Mouse (Mus musculus) small intestine, adult 2 months (tissue): ENCODE data around the gene Pif1. TPM values are rescaled to one million over a fixed set of nuclear protein-coding genes. Genes with fewer than 3 reads are reported as not detected.
A peak's percentile ranks its signal among the peaks of the same experiment; 100 is the strongest.

Experiments used
- H3K27ac ChIP-seq: fragments of 200-500 bp; 2 replicates; pipeline ENCODE4 v1.5.1; 2012; ENCODE audit warnings: low read depth, low read length, control low read depth, inconsistent platforms; ENCODE audit not compliant: insufficient read depth
- H3K27me3 ChIP-seq: fragments of 200-500 bp; 2 replicates; pipeline ENCODE4 v1.6.1; 2012; ENCODE audit warnings: mild to moderate bottlenecking, moderate library complexity, low read length, inconsistent platforms; ENCODE audit not compliant: control insufficient read depth, insufficient read depth
- H3K36me3 ChIP-seq: fragments of 200-500 bp; 2 replicates; pipeline ENCODE4 v1.6.1; 2012; ENCODE audit warnings: mild to moderate bottlenecking, low read length, control low read depth, inconsistent platforms; ENCODE audit not compliant: control insufficient read depth, insufficient read depth
- H3K4me1 ChIP-seq: fragments of 200-500 bp; 2 replicates; pipeline ENCODE4 v1.6.1; 2012; ENCODE audit warnings: low read length, inconsistent platforms, mixed read lengths; ENCODE audit not compliant: control insufficient read depth, insufficient read depth, insufficient read length
- H3K4me3 ChIP-seq: fragments of 200-500 bp; 2 replicates; pipeline ENCODE4 v1.5.1; 2012; ENCODE audit warnings: low read depth, mild to moderate bottlenecking, control low read depth, inconsistent platforms, low read length, moderate library complexity
- CTCF ChIP-seq: fragments of 200-500 bp; IDR thresholded peaks from 2 replicates; pipeline ENCODE4 v1.5.1; 2012; ENCODE audit warnings: low read depth, mild to moderate bottlenecking, control low read depth, inconsistent platforms, low read length, moderate library complexity, mixed read lengths; ENCODE audit not compliant: insufficient replicate concordance, insufficient read length; ENCODE audit errors: extremely low read depth
- POLR2A ChIP-seq: fragments of 200-500 bp; IDR thresholded peaks from 2 replicates; pipeline ENCODE4 v1.6.1; 2012; ENCODE audit warnings: low read depth, mild to moderate bottlenecking, control low read depth, inconsistent platforms, low read length, moderate library complexity
- WGBS: fragments of 180-500 bp; shearing (Covaris S2); methylation state at CpG from one replicate; pipeline ENCODE4 v1.1.7; 2018; 5-methylcytosine and 5-hydroxymethylcytosine counted together
- polyA plus RNA-seq: library from polyadenylated mRNA; depleted of rRNA; stranded (reverse); fragments of >200 nt; gene quantifications from 2 replicates; pipeline ENCODE4 v1.2.3, GENCODE M21; 2012

Gene Pif1
- polyA plus RNA-seq, 1 experiment = 3.8 TPM

DNA sequence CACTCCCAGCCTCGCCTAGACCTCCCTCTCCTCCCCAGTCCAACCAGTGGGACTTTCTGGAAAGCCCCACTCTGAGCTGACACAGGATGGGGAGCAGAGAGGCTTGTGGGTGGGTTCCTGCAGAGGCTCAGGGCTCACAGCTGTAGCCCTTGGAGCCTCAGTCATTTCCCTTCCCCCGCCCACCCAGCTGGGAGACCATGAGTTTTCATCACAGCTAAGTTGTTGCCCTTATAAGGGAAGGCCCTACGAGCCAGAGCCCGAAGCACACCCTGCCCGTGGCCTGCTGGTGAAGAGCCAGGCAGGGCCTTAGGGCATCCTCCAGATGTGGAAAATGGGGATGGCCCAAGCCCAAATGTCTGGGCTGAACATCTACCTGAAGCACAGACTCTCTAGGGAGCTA, 35.9 kb upstream of the Pif1 start:
- H3K27me3 ChIP-seq = no peaks in the 10 kb centered on the region
- no peak overlapping the region for H3K4me3 ChIP-seq
- peaks cover under 1% of the 10 kb centered on the region; the same call in 1 of the 2 replicates for H3K36me3 ChIP-seq
- no peak for TF ChIP-seq POLR2A
- no peak for TF ChIP-seq CTCF
- H3K4me1 ChIP-seq = peaks cover 9% of the 10 kb centered on the region
- WGBS = 53% methylated on average over 5 of the region's 5 CpGs
- H3K27ac ChIP-seq = peak overlapping the region; percentile 89

DNA sequence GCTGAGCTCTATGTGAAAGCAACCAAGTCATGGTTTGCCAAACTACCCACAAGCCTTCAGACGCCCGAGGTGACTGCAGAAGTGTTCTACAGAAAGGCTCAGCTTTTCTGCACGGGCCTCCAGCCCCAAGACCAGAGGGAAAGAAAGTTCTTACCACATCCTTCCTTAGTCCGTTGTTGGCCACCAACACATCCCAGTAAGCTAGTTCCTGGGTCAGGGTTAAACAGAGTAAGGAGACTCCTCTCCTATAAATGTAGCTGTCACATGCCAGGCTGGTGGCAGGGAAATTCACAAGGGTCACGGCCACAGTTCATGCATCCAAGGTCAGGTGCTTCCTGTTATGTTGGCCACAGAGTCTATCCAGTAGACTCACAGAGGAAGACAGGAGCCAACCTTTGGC, 34.8 kb upstream of the Pif1 start:
- 64% methylated on average over 5 of the region's 5 CpGs for WGBS
- Histone ChIP-seq H3K27ac (peak overlapping the region; percentile 77), H3K27me3 (no peaks in the 10 kb centered on the region), H3K4me3 (no peak overlapping the region), H3K36me3 (peaks cover 10% of the 10 kb centered on the region; the same call in 1 of the 2 replicates), H3K4me1 (peaks cover 9% of the 10 kb centered on the region; the same call in 1 of the 2 replicates)
- TF ChIP-seq CTCF = no peak
- no peak for TF ChIP-seq POLR2A

DNA sequence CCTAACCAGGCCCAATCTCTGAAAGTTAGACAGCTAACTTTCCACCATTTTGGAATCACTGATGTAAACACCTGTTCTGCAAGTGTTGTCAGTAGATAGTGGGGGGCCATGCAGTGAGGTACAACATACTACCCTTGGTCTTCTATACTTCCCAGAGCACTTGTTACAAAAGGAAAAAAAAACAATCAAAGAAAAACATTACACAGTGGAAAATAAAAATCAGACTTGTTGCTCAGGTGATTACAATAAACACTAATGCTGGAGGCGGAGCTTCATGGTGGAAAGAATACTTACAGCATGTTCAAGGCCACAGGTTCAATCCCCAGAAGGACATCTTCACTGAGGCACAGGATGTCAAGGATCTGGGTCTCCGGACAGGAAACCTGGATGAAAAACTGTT, 34.2 kb upstream of the Pif1 start:
- no peaks in the 10 kb centered on the region for H3K27me3 ChIP-seq
- no peak overlapping the region for H3K27ac ChIP-seq
- H3K4me3 ChIP-seq = no peak overlapping the region
- TF ChIP-seq POLR2A (no peak), CTCF (no peak)
- WGBS = 100% methylated on average over 2 of the region's 2 CpGs
- H3K36me3 ChIP-seq = peaks cover 10% of the 10 kb centered on the region; the same call in 1 of the 2 replicates
- peaks cover 9% of the 10 kb centered on the region; the same call in 1 of the 2 replicates for H3K4me1 ChIP-seq

DNA sequence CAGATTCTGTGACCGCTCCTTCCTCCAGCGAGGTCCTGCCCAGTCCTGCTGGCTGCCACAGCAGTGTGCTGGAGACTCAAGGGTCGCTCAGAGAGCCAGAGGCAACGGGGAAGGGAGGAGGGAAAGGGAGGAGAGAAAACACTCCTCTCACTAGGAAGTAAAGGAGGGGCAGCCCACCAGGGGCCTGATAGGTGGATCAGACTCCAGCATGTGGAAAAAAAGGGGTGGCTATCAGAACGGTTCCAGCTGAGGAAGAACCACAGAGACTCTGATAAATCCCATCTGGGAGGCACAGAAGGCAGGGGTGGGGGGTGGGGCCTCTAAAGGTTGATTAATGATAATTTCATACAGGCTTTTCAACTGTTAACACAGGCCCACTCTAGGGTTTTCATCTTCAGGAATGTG, 32.0 kb upstream of the Pif1 start:
- Histone ChIP-seq H3K4me3 (no peak overlapping the region), H3K36me3 (peaks cover 14% of the 10 kb centered on the region; the same call in 1 of the 2 replicates), H3K27me3 (no peaks in the 10 kb centered on the region), H3K4me1 (peaks cover 6% of the 10 kb centered on the region; the same call in 1 of the 2 replicates), H3K27ac (peak overlapping the region; percentile 53; the same call in 1 of the 2 replicates)
- WGBS = 33% methylated on average over 5 of the region's 5 CpGs
- no peak for TF ChIP-seq POLR2A
- TF ChIP-seq CTCF = no peak

DNA sequence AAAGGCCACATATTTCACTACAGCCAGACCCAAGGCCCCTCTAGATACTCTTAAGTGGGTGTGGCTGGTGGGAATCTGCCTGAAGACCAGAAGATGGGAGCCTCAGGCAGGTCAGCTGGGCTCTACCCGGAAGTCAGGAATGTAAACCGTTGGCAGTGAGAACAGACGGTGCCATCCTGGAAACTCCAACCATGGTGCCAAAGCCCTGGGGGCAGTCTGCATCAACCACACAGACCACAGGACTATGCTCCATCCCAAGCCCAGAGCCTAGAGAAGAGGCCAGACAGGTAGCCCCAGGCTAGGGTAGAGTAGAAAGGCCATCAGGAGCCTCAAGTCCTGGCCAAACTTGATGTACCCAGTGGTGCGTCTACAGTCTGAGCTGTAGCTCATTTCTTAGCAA, 31.3 kb upstream of the Pif1 start:
- H3K36me3 ChIP-seq = peaks cover 14% of the 10 kb centered on the region; the same call in 1 of the 2 replicates
- 67% methylated on average over 4 of the region's 4 CpGs for WGBS
- no peak overlapping the region for H3K4me3 ChIP-seq
- H3K27ac ChIP-seq = no peak overlapping the region
- peaks cover 3% of the 10 kb centered on the region; the same call in 1 of the 2 replicates for H3K4me1 ChIP-seq
- no peak for TF ChIP-seq POLR2A
- no peak for TF ChIP-seq CTCF
- H3K27me3 ChIP-seq = no peaks in the 10 kb centered on the region

DNA sequence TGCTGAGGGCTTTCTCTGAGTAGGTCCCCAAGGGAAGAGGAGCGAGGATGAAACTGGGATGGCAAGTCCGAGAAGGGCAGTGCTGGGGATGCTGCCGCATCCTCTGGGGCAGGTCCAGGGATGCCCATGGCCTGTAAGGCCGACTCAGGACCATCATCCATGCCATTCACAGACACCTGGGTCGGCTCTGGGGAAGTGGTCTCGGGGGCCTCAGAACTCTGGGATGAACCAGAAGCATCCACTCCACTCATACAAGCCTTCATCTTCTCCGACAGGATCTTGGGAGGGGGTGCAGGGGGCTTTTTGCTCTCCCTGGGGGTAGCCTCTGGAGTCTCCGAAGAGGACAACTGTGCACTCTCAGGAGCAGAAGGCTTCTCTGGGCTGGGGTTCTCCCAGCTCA, 30.6 kb upstream of the Pif1 start:
- TF ChIP-seq CTCF = no peak
- no peak for TF ChIP-seq POLR2A
- H3K4me3 ChIP-seq = no peak overlapping the region

DNA sequence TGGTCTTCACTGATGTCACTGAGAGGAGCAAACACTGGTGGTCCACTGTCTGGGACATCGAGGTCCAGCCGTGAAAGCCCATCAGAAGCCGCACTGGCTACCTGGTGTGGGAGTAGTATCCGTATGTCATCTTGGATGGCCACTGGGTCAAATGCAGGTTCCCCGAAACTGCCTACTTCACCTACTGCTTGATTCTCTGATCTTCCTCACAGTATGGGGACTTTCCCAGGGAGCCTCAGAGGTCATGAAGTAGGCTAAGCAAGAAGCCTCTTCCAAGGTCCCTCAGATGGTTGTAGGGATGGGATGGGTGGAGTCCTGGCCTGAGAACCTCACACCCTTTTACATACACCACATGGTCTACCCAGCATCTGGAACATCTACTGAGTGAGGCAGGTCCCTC, 30.0 kb upstream of the Pif1 start:
- WGBS = 91% methylated on average over 5 of the region's 5 CpGs
- peaks cover 14% of the 10 kb centered on the region; the same call in 1 of the 2 replicates for H3K36me3 ChIP-seq
- H3K4me1 ChIP-seq = peaks cover 5% of the 10 kb centered on the region
- H3K27me3 ChIP-seq = no peaks in the 10 kb centered on the region
- H3K27ac ChIP-seq = no peak overlapping the region
- H3K4me3 ChIP-seq = no peak overlapping the region
- TF ChIP-seq CTCF (no peak), POLR2A (no peak)

More for the DNA sequence above, 30.6 kb upstream of the Pif1 start:
- H3K27me3 ChIP-seq = no peaks in the 10 kb centered on the region
- H3K36me3 ChIP-seq = peaks cover 14% of the 10 kb centered on the region; the same call in 1 of the 2 replicates
- H3K27ac ChIP-seq = no peak overlapping the region
- 86% methylated on average over 8 of the region's 8 CpGs for WGBS
- peaks cover 2% of the 10 kb centered on the region; the same call in 1 of the 2 replicates for H3K4me1 ChIP-seq

DNA sequence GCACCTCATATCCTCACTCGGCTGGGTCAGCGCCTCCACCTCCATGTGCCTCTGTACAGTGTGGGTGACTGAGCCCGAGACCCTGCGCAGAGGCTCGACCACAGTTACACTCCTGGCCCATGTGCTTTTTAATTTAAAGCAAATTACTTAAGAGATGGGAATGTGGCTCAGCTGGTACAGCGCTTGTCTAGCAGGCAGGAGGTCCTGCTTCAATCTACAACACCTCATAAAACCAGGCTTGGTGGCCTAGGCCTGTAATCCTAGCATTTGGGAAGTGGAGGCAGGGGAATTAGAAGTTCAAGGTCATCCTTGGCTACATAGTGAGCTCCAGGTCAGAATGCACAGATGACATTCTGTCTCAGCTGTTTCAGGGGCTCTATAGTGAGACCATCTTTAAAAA, 28.2 kb upstream of the Pif1 start:
- Histone ChIP-seq H3K27ac (no peak overlapping the region), H3K4me1 (peaks cover 18% of the 10 kb centered on the region), H3K4me3 (no peak overlapping the region), H3K27me3 (no peaks in the 10 kb centered on the region), H3K36me3 (peaks cover 15% of the 10 kb centered on the region; the same call in 1 of the 2 replicates)
- WGBS = 90% methylated on average over 6 of the region's 6 CpGs
- TF ChIP-seq CTCF = no peak
- no peak for TF ChIP-seq POLR2A
